Mouse (Mus musculus) lung, embryonic 14.5 days (tissue): ENCODE data around the gene Bod1. TPM values are rescaled to one million over a fixed set of nuclear protein-coding genes. Genes with fewer than 3 reads are reported as not detected.

ENCODE experiments used
- ATAC-seq: fragments of 200-750 bp; cut with Nextera tagmentation; 2 replicates; pipeline ENCODE4 v1.8.0; 2017; ENCODE audit warnings: mild to moderate bottlenecking, moderate TSS enrichment, moderate library complexity; ENCODE audit not compliant: insufficient read depth
- DNase-seq: peaks from one replicate; pipeline ENCODE4 v3.0.0-alpha.2; 2015
- H3K27ac ChIP-seq: fragments of 300-500 bp; sonication (generic); 2 replicates; pipeline ENCODE4 v1.5.1; 2014; ENCODE audit warnings: low read depth, mild to moderate bottlenecking, moderate library complexity
- H3K27me3 ChIP-seq: fragments of 300-500 bp; sonication (generic); 2 replicates; pipeline ENCODE4 v1.6.1; 2014; ENCODE audit warnings: low read length, control low read depth; ENCODE audit not compliant: insufficient read depth
- H3K36me3 ChIP-seq: fragments of 300-500 bp; sonication (generic); 2 replicates; pipeline ENCODE4 v1.6.1; 2014; ENCODE audit warnings: control low read depth; ENCODE audit not compliant: insufficient read depth
- H3K4me1 ChIP-seq: fragments of 300-500 bp; sonication (generic); 2 replicates; pipeline ENCODE4 v1.6.1; 2014; ENCODE audit warnings: antibody characterized with exemption, control low read depth; ENCODE audit not compliant: insufficient read depth
- H3K4me2 ChIP-seq: fragments of 300-500 bp; sonication (generic); 2 replicates; pipeline ENCODE4 v1.6.1; 2014; ENCODE audit warnings: mild to moderate bottlenecking
- H3K4me3 ChIP-seq: fragments of 300-500 bp; sonication (generic); 2 replicates; pipeline ENCODE4 v1.5.1; 2014; ENCODE audit warnings: low read depth, low read length
- H3K9ac ChIP-seq: fragments of 300-500 bp; sonication (generic); 2 replicates; pipeline ENCODE4 v1.6.1; 2014
- H3K9me3 ChIP-seq: fragments of 300-500 bp; sonication (generic); 2 replicates; pipeline ENCODE4 v1.6.1; 2016; ENCODE audit warnings: low read depth, low read length, control low read depth
- CTCF ChIP-seq: IDR thresholded peaks from 2 replicates; pipeline ENCODE4 v1.5.1; 2016; ENCODE audit warnings: antibody characterized with exemption, low read depth
- WGBS: fragments of 180-500 bp; shearing (Covaris S2); extraction: QIAGEN DNeasy Blood & Tissue Kit; methylation state at CpG from one replicate; pipeline ENCODE4 v1.1.7; 2014; 5-methylcytosine and 5-hydroxymethylcytosine counted together
- polyA plus RNA-seq: library from polyadenylated mRNA; unstranded; fragments of >200 nt; fragmentation: Nextera tagmentation; extraction: Ambion mirVana; gene quantifications from 2 replicates; pipeline ENCODE4 v1.2.1, GENCODE M21; 2014

Bod1 gene
- polyA plus RNA-seq, 1 experiment from 2014 or later: 113 TPM

DNA sequence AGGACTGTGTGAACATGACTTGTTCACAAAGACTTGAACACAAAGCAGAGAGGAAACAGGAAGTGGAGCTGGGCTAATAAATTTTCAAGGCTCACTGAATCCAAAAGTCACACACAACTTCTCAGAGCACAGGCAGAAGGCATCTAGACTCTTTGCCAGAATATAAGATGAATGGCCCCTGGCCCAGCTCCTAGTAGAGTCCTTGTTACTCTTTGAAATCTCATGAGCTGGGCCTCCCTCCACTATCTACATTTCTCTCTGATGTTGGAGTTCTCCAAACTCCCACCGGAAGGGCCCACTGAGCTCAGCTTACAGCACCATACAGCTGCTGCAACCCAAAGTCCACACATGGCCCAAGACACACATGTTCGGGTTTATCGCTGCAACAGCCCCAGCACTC is 30.2 kb upstream of the Bod1 start:
- Histone ChIP-seq H3K27ac (no peak overlapping the region), H3K4me3 (no peak overlapping the region), H3K9ac (no peak overlapping the region), H3K9me3 (no peaks in the 10 kb centered on the region), H3K4me1 (no peaks in the 10 kb centered on the region), H3K36me3 (no peaks in the 10 kb centered on the region), H3K27me3 (no peaks in the 10 kb centered on the region), H3K4me2 (no peak overlapping the region)
- TF ChIP-seq CTCF: no peak
- DNase-seq: peak; percentile 44
- 80% methylated on average over 3 of the region's 3 CpGs for WGBS
- peak; percentile 44; the same call in 1 of the 2 replicates for ATAC-seq

- Histone ChIP-seq H3K9me3 (no peaks in the 10 kb centered on the region), H3K4me2 (no peak overlapping the region), H3K9ac (no peak overlapping the region), H3K4me1 (no peaks in the 10 kb centered on the region), H3K4me3 (no peak overlapping the region), H3K27ac (no peak overlapping the region), H3K36me3 (no peaks in the 10 kb centered on the region), H3K27me3 (no peaks in the 10 kb centered on the region)
- TF ChIP-seq CTCF: no peak
- no peak for DNase-seq
- no peak for ATAC-seq
- WGBS: 43% methylated on average over 3 of the region's 3 CpGs
Measured at GRCm38 (mm10) chr11:31699502-31699901, 27.8 kb upstream of the Bod1 start.

DNA sequence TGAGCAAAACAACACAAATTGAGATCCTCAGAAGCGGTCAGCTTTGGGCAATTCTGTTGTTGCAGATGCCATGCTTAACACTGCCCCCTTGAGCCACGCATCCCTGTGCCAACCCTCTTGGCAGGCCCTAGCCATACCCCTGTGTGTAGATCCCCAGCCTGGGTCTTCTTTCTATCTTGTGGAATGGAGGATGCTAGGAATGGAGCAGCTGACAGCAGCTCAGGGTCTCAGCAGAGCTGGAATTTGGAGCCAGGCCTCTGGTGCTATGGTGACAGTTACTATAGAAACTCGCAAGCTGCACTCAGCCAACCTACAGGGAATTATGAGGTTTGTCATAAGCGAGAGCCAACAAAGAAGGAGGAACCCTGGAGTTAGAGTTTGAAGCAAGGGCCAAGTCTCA is 23.1 kb upstream of the Bod1 start:
- Histone ChIP-seq H3K4me3 (no peak overlapping the region), H3K36me3 (no peaks in the 10 kb centered on the region), H3K9ac (no peak overlapping the region), H3K4me1 (no peaks in the 10 kb centered on the region), H3K4me2 (no peak overlapping the region), H3K9me3 (no peaks in the 10 kb centered on the region), H3K27ac (no peak overlapping the region), H3K27me3 (no peaks in the 10 kb centered on the region)
- no peak for TF ChIP-seq CTCF
- 73% methylated on average over 4 of the region's 4 CpGs for WGBS
- no peak for DNase-seq
- ATAC-seq: no peak

DNA sequence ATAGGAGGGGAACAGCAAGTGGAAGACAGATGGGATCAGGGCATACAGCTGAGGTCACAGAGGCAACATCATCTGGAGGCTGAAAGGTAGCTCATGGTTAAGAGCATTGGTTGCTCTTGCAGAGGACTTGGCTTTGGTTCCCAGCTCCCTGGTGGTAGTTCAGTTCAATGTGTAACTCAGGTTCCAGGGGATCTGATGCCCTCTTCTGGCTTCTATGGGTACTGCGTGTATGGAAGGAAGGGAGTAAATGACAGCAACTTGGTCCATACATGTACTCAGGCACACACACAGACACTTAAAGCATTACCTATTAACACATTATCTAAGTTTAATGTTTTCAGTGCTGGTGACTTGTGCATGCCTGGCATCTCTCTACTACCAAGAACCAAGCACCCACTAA is 22.4 kb upstream of the Bod1 start:
- TF ChIP-seq CTCF: peak; percentile 50
- no peak for DNase-seq

GRCm38 (mm10) chr11:31693322-31693721 is 21.6 kb upstream of the Bod1 start:
- no peak for TF ChIP-seq CTCF
- H3K4me3 ChIP-seq: no peak overlapping the region
- no peak for DNase-seq
- H3K9me3 ChIP-seq: no peaks in the 10 kb centered on the region
- WGBS: 90% methylated on average over 2 of the region's 2 CpGs
- no peaks in the 10 kb centered on the region for H3K27me3 ChIP-seq
- no peak overlapping the region for H3K27ac ChIP-seq
- no peak overlapping the region for H3K4me2 ChIP-seq
- H3K36me3 ChIP-seq: no peaks in the 10 kb centered on the region
- H3K4me1 ChIP-seq: no peaks in the 10 kb centered on the region
- no peak overlapping the region for H3K9ac ChIP-seq
- ATAC-seq: no peak

More for the DNA sequence above, 22.4 kb upstream of the Bod1 start:
- H3K4me3 ChIP-seq: no peak overlapping the region
- no peak overlapping the region for H3K9ac ChIP-seq
- no peaks in the 10 kb centered on the region for H3K4me1 ChIP-seq
- H3K27ac ChIP-seq: no peak overlapping the region
- no peaks in the 10 kb centered on the region for H3K27me3 ChIP-seq
- ATAC-seq: no peak
- H3K36me3 ChIP-seq: no peaks in the 10 kb centered on the region
- H3K9me3 ChIP-seq: no peaks in the 10 kb centered on the region
- 84% methylated on average over 1 of the region's 1 CpGs for WGBS
- no peak overlapping the region for H3K4me2 ChIP-seq

- Histone ChIP-seq H3K4me3 (no peak overlapping the region), H3K4me1 (no peaks in the 10 kb centered on the region), H3K27me3 (no peaks in the 10 kb centered on the region), H3K9ac (no peak overlapping the region), H3K27ac (no peak overlapping the region), H3K36me3 (no peaks in the 10 kb centered on the region), H3K4me2 (no peak overlapping the region), H3K9me3 (no peaks in the 10 kb centered on the region)
- no peak for TF ChIP-seq CTCF
- 57% methylated on average over 4 of the region's 4 CpGs for WGBS
- DNase-seq (no peak), ATAC-seq (no peak)
Measured at GRCm38 (mm10) chr11:31688956-31689355, 17.3 kb upstream of the Bod1 start.

DNA sequence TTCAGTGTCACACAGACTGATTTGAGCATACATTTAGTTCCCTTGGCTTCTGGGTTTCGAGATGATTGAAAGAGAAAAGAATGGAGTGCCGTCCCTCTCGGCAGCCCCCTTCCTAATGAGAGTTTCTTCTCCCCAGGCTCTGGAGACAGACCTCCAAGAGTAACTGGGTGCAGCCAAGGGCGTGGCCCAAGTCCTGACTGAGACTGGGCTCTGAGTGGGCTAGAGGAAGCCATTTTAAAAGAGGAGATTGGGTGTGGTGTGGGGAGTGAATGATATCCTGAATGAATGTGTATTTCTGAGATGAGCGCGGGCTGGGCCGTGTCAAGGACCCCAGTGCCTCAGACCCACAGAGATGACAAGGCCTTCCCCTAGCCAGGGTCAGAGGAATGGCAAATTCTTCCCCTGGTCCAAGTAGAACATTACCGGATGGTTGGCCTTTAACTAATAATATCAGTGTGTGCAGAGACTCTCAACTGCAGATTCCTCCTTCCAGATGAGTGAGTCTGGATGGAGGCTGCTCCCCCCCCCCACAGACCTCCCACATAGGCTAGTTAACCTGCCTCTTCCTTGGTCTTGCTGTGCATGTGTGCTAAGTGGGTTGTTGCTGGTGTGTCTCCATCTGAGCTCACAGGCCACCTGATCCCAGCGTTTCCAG is 13.4 kb upstream of the Bod1 start:
- Histone ChIP-seq H3K4me1 (no peaks in the 10 kb centered on the region), H3K4me3 (no peak overlapping the region), H3K27me3 (no peaks in the 10 kb centered on the region), H3K9ac (no peak overlapping the region), H3K27ac (no peak overlapping the region), H3K9me3 (no peaks in the 10 kb centered on the region), H3K36me3 (no peaks in the 10 kb centered on the region), H3K4me2 (no peak overlapping the region)
- no peak for ATAC-seq
- TF ChIP-seq CTCF: no peak
- WGBS: 76% methylated on average over 9 of the region's 9 CpGs
- no peak for DNase-seq
